Mouse (Mus musculus): ENCODE measurements around the gene Cactin. TPM values are rescaled to one million over a fixed set of nuclear protein-coding genes. Genes with fewer than 3 reads are reported as not detected.

Cactin gene
- polyA plus RNA-seq, 1 experiment from 2014 or later: 42.9 TPM

- H3K4me2 ChIP-seq: no peak overlapping the region
- 87% methylated on average over 5 of the region's 5 CpGs for WGBS
- H3K27ac ChIP-seq (ENCODE audit: low read depth): no peak overlapping the region
- H3K4me1 ChIP-seq (ENCODE audit: insufficient read depth): no peaks in the 10 kb centered on the region
- ATAC-seq (ENCODE audit: insufficient read depth): no peak
- no peaks in the 10 kb centered on the region for H3K27me3 ChIP-seq (ENCODE audit: insufficient read depth, low read length)
- no peak for DNase-seq
- H3K9ac ChIP-seq: no peak overlapping the region
- H3K9me3 ChIP-seq (ENCODE audit: low read depth, low read length): no peaks in the 10 kb centered on the region
- TF ChIP-seq CTCF (IDR thresholded peaks at IDR 0.05; ENCODE audit: low read depth): no peak
- peaks cover 91% of the 10 kb centered on the region for H3K36me3 ChIP-seq (ENCODE audit: insufficient read depth)
- no peak overlapping the region for H3K4me3 ChIP-seq (ENCODE audit: low read depth, low read length)
Observed at GRCm38 (mm10) chr10:81309571-81309970, 11.3 kb upstream of the Cactin start.

- Histone ChIP-seq H3K9me3 (ENCODE audit: low read depth, low read length) (no peaks in the 10 kb centered on the region), H3K4me3 (ENCODE audit: low read depth, low read length) (no peak overlapping the region), H3K9ac (no peak overlapping the region), H3K27me3 (ENCODE audit: insufficient read depth, low read length) (no peaks in the 10 kb centered on the region), H3K27ac (ENCODE audit: low read depth) (no peak overlapping the region), H3K4me1 (ENCODE audit: insufficient read depth) (peaks cover 9% of the 10 kb centered on the region; the same call in 1 of the 2 replicates), H3K36me3 (ENCODE audit: insufficient read depth) (peaks cover 88% of the 10 kb centered on the region), H3K4me2 (no peak overlapping the region)
- no peak for DNase-seq
- TF ChIP-seq CTCF (IDR thresholded peaks at IDR 0.05; ENCODE audit: low read depth): no peak
- WGBS: 90% methylated on average over 13 of the region's 13 CpGs
- no peak for ATAC-seq (ENCODE audit: insufficient read depth)
Observed at GRCm38 (mm10) chr10:81313581-81313980, 7.3 kb upstream of the Cactin start.

GRCm38 (mm10) chr10:81314201-81314600 lies 6.7 kb upstream of the Cactin start:
- no peak for TF ChIP-seq CTCF (IDR thresholded peaks at IDR 0.05; ENCODE audit: low read depth)
- Histone ChIP-seq H3K4me3 (ENCODE audit: low read depth, low read length) (no peak overlapping the region), H3K9me3 (ENCODE audit: low read depth, low read length) (no peaks in the 10 kb centered on the region), H3K4me1 (ENCODE audit: insufficient read depth) (peaks cover 13% of the 10 kb centered on the region; the same call in 1 of the 2 replicates), H3K27me3 (ENCODE audit: insufficient read depth, low read length) (no peaks in the 10 kb centered on the region), H3K9ac (no peak overlapping the region), H3K36me3 (ENCODE audit: insufficient read depth) (peaks cover 88% of the 10 kb centered on the region), H3K27ac (ENCODE audit: low read depth) (no peak overlapping the region), H3K4me2 (no peak overlapping the region)
- DNase-seq: no peak
- ATAC-seq (ENCODE audit: insufficient read depth): no peak
- 76% methylated on average over 7 of the region's 7 CpGs for WGBS

- DNase-seq (no peak), ATAC-seq (ENCODE audit: insufficient read depth) (no peak)
- 90% methylated on average over 16 of the region's 16 CpGs for WGBS
- Histone ChIP-seq H3K4me3 (ENCODE audit: low read depth, low read length) (no peak overlapping the region), H3K27ac (ENCODE audit: low read depth) (no peak overlapping the region), H3K9ac (no peak overlapping the region), H3K4me1 (ENCODE audit: insufficient read depth) (peaks cover 19% of the 10 kb centered on the region; the same call in 1 of the 2 replicates), H3K9me3 (ENCODE audit: low read depth, low read length) (no peaks in the 10 kb centered on the region), H3K27me3 (ENCODE audit: insufficient read depth, low read length) (no peaks in the 10 kb centered on the region), H3K4me2 (no peak overlapping the region), H3K36me3 (ENCODE audit: insufficient read depth) (peaks cover 74% of the 10 kb centered on the region)
- TF ChIP-seq CTCF (IDR thresholded peaks at IDR 0.05; ENCODE audit: low read depth): no peak
Observed at GRCm38 (mm10) chr10:81315587-81315986, 5.3 kb upstream of the Cactin start.

- Histone ChIP-seq H3K27me3 (ENCODE audit: insufficient read depth, low read length) (no peaks in the 10 kb centered on the region), H3K36me3 (ENCODE audit: insufficient read depth) (peaks cover 65% of the 10 kb centered on the region), H3K9ac (peak overlapping the region; percentile 43), H3K4me1 (ENCODE audit: insufficient read depth) (peaks cover 19% of the 10 kb centered on the region; the same call in 1 of the 2 replicates), H3K27ac (ENCODE audit: low read depth) (no peak overlapping the region), H3K9me3 (ENCODE audit: low read depth, low read length) (no peaks in the 10 kb centered on the region), H3K4me3 (ENCODE audit: low read depth, low read length) (peak overlapping the region; percentile 19; the same call in 1 of the 2 replicates), H3K4me2 (peak overlapping the region; percentile 57)
- ATAC-seq (ENCODE audit: insufficient read depth) (no peak), DNase-seq (peak; percentile 68)
- WGBS: 48% methylated on average over 16 of the region's 16 CpGs
- peak; percentile 56 for TF ChIP-seq CTCF (IDR thresholded peaks at IDR 0.05; ENCODE audit: low read depth)
Observed at GRCm38 (mm10) chr10:81316338-81317060, 4.4 kb upstream of the Cactin start.

GRCm38 (mm10) chr10:81317273-81317672 lies 3.6 kb upstream of the Cactin start:
- Histone ChIP-seq H3K4me1 (ENCODE audit: insufficient read depth) (peaks cover 19% of the 10 kb centered on the region; the same call in 1 of the 2 replicates), H3K4me3 (ENCODE audit: low read depth, low read length) (peak overlapping the region; percentile 19), H3K9ac (peak overlapping the region; percentile 43), H3K36me3 (ENCODE audit: insufficient read depth) (peaks cover 59% of the 10 kb centered on the region), H3K27ac (ENCODE audit: low read depth) (0 out of 2 replicates have a peak overlapping the region, but pooled peaks have one; percentile 10), H3K9me3 (ENCODE audit: low read depth, low read length) (no peaks in the 10 kb centered on the region), H3K4me2 (peak overlapping the region; percentile 57), H3K27me3 (ENCODE audit: insufficient read depth, low read length) (no peaks in the 10 kb centered on the region)
- ATAC-seq (ENCODE audit: insufficient read depth): no peak
- TF ChIP-seq CTCF (IDR thresholded peaks at IDR 0.05; ENCODE audit: low read depth): no peak
- WGBS: 11% methylated on average over 20 of the region's 20 CpGs
- DNase-seq: peak; percentile 79

GRCm38 (mm10) chr10:81318589-81319329 lies 2.1 kb upstream of the Cactin start:
- WGBS: 88% methylated on average over 13 of the region's 13 CpGs
- Histone ChIP-seq H3K4me1 (ENCODE audit: insufficient read depth) (peaks cover 19% of the 10 kb centered on the region; the same call in 1 of the 2 replicates), H3K27me3 (ENCODE audit: insufficient read depth, low read length) (no peaks in the 10 kb centered on the region), H3K27ac (ENCODE audit: low read depth) (peak overlapping the region; percentile 87; the same call in 1 of the 2 replicates), H3K4me2 (peak overlapping the region; percentile 76), H3K9ac (no peak overlapping the region), H3K36me3 (ENCODE audit: insufficient read depth) (peaks cover 59% of the 10 kb centered on the region), H3K4me3 (ENCODE audit: low read depth, low read length) (no peak overlapping the region), H3K9me3 (ENCODE audit: low read depth, low read length) (no peaks in the 10 kb centered on the region)
- no peak for TF ChIP-seq CTCF (IDR thresholded peaks at IDR 0.05; ENCODE audit: low read depth)
- DNase-seq (no peak), ATAC-seq (ENCODE audit: insufficient read depth) (no peak)
